Mouse (Mus musculus) kidney, postnatal 0 days (tissue): ENCODE data around the gene Sh3rf3. TPM values are rescaled to one million over a fixed set of nuclear protein-coding genes. Genes with fewer than 3 reads are reported as not detected.

ENCODE experiments used
- ATAC-seq: fragments of 200-750 bp; cut with Nextera tagmentation; replicated peaks from 2 replicates; pipeline ENCODE4 v1.8.0; 2017; ENCODE audit warnings: low read depth, moderate number of reproducible peaks, moderate TSS enrichment, moderate library complexity; ENCODE audit not compliant: low FRiP score
- DNase-seq: peaks from one replicate; pipeline ENCODE4 v3.0.0-alpha.2; 2016; ENCODE audit warnings: low spot score
- H3K27ac ChIP-seq: fragments of 300-500 bp; sonication (generic); 2 replicates; pipeline ENCODE4 v1.5.1; 2014; ENCODE audit warnings: mild to moderate bottlenecking
- H3K27me3 ChIP-seq: fragments of 300-500 bp; sonication (generic); 2 replicates; pipeline ENCODE4 v1.6.1; 2014; ENCODE audit warnings: low read length, mixed read lengths; ENCODE audit not compliant: insufficient read depth
- H3K36me3 ChIP-seq: fragments of 300-500 bp; sonication (generic); 2 replicates; pipeline ENCODE4 v1.6.1; 2014; ENCODE audit warnings: low read length, mixed read lengths; ENCODE audit not compliant: insufficient read depth
- H3K4me1 ChIP-seq: fragments of 300-500 bp; sonication (generic); replicated peaks from 2 replicates; pipeline ENCODE4 v1.6.1; 2014; ENCODE audit warnings: antibody characterized with exemption, low read length, mixed read lengths; ENCODE audit not compliant: insufficient read depth
- H3K4me2 ChIP-seq: fragments of 300-500 bp; sonication (generic); 2 replicates; pipeline ENCODE4 v1.6.1; 2014; ENCODE audit warnings: mild to moderate bottlenecking, low read length, moderate library complexity, mixed read lengths
- H3K4me3 ChIP-seq: fragments of 300-500 bp; sonication (generic); replicated peaks from 2 replicates; pipeline ENCODE4 v1.5.1; 2014; ENCODE audit warnings: low read depth, low read length
- H3K9ac ChIP-seq: fragments of 300-500 bp; sonication (generic); 2 replicates; pipeline ENCODE4 v1.6.1; 2014; ENCODE audit warnings: low read depth, low read length
- H3K9me3 ChIP-seq: fragments of 300-500 bp; sonication (generic); replicated peaks from 2 replicates; pipeline ENCODE4 v1.6.1; 2016; ENCODE audit warnings: low read length, inconsistent platforms, mixed read lengths
- CTCF ChIP-seq: IDR thresholded peaks from 2 replicates; pipeline ENCODE4 v1.5.1; 2016; ENCODE audit warnings: antibody characterized with exemption, low read depth, mild to moderate bottlenecking, moderate library complexity
- WGBS: fragments of 180-500 bp; shearing (Covaris S2); extraction: QIAGEN DNeasy Blood & Tissue Kit; methylation state at CpG from one replicate; pipeline ENCODE4 v1.1.7; 2014; 5-methylcytosine and 5-hydroxymethylcytosine counted together
- polyA plus RNA-seq: library from polyadenylated mRNA; unstranded; fragments of >200 nt; fragmentation: Nextera tagmentation; extraction: Ambion mirVana; gene quantifications from 2 replicates; pipeline ENCODE4 v1.2.1, GENCODE M21; 2015

Gene Sh3rf3
- polyA plus RNA-seq, 1 experiment from 2014 or later = 0.70 TPM

GRCm38 (mm10) chr10:58843100-58843499 is 29.9 kb downstream of the Sh3rf3 start:
- H3K9ac ChIP-seq = no peak overlapping the region
- H3K27me3 ChIP-seq = no peaks in the 10 kb centered on the region
- H3K4me3 ChIP-seq = no peak overlapping the region
- DNase-seq = no peak
- H3K4me1 ChIP-seq = no peaks in the 10 kb centered on the region
- WGBS = 91% methylated on average over 8 of the region's 8 CpGs
- no peak for ATAC-seq
- H3K4me2 ChIP-seq = no peak overlapping the region
- no peak for TF ChIP-seq CTCF
- H3K9me3 ChIP-seq = no peaks in the 10 kb centered on the region
- no peaks in the 10 kb centered on the region for H3K36me3 ChIP-seq
- H3K27ac ChIP-seq = no peak overlapping the region

DNA sequence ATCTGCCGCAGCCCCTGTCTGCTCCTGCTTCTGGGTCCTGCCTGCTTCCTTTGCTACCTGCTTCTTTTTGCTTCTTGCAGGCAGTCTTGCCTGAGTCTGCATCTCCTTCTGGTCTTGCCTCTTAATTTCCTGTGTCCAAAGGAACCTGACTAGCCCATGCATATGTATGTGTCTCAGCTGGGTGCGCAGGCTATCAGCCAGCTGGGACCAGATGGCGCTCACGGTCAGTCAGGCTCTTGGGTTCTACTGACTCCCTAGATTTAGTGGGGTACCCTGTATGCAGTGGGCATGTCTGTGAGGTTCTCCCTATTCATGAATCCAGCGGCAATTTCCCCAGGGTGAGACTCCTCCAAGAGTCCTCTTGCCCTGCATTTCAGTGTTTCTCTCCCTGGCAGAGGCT is 35.0 kb downstream of the Sh3rf3 start:
- Histone ChIP-seq H3K4me2 (no peak overlapping the region), H3K9ac (no peak overlapping the region), H3K27ac (no peak overlapping the region), H3K36me3 (no peaks in the 10 kb centered on the region), H3K27me3 (no peaks in the 10 kb centered on the region), H3K4me1 (no peaks in the 10 kb centered on the region), H3K9me3 (no peaks in the 10 kb centered on the region), H3K4me3 (no peak overlapping the region)
- TF ChIP-seq CTCF = no peak
- no peak for ATAC-seq
- DNase-seq = no peak
- WGBS = 69% methylated on average over 5 of the region's 5 CpGs

DNA sequence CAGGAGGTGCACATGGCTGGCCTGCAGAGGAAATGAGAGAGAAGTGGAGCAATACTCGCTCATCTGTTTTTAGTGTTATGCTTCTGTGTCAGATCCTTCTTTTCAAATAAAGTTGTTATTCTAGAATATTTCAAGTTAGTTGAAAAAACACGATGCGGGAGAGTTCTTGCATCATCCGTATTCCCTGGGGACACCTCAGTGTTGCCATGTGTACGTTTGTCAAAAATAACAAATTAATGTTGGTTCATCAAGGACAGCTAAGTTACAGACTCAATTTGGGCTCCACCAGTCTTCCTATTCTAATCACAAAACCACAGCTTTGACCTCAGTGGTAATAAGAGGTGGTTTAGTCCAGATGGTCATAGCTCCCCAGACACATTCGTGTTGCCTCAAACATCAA is 35.4 kb downstream of the Sh3rf3 start:
- H3K4me3 ChIP-seq = no peak overlapping the region
- no peak for DNase-seq
- H3K4me2 ChIP-seq = no peak overlapping the region
- no peaks in the 10 kb centered on the region for H3K4me1 ChIP-seq
- no peaks in the 10 kb centered on the region for H3K36me3 ChIP-seq
- H3K9ac ChIP-seq = no peak overlapping the region
- 80% methylated on average over 6 of the region's 6 CpGs for WGBS
- H3K27ac ChIP-seq = no peak overlapping the region
- TF ChIP-seq CTCF = no peak
- ATAC-seq = no peak
- H3K9me3 ChIP-seq = no peaks in the 10 kb centered on the region
- H3K27me3 ChIP-seq = no peaks in the 10 kb centered on the region

DNA sequence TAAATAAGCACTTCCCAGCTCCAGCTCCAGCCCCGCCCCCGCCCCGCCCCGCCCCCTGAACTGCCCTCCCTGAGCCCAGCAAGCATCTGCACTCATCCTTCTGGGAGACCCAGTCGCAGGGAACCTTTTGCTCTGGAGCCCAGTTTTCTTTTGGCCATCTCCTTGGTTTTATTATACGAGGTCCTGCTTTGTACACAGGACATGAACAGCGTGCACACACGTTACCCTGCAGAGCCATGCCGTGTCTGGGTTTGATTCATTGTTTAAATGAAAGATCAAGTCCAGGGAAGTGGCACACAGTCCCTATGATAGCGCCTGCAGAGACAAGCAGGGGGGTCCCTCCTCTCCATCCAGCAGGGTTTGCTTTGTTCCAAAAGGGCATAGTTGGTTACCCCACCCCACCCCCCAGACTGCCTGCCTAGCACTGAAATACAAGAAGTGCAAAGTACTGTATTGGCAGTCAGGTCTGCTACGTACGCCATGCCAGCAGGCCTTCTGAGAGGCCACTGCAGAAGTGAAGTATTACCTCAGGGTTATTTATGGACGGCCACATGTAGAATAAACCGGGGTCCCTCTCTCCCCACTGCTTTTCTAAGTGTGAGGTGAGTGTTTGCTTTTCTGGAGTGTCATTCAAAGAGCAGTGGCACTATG is 41.5 kb downstream of the Sh3rf3 start:
- no peak for TF ChIP-seq CTCF
- Histone ChIP-seq H3K4me2 (no peak overlapping the region), H3K27me3 (no peaks in the 10 kb centered on the region), H3K36me3 (no peaks in the 10 kb centered on the region), H3K4me1 (no peaks in the 10 kb centered on the region), H3K9me3 (no peaks in the 10 kb centered on the region), H3K9ac (no peak overlapping the region), H3K27ac (no peak overlapping the region), H3K4me3 (no peak overlapping the region)
- DNase-seq = no peak
- no peak for ATAC-seq
- 14% methylated on average over 14 of the region's 14 CpGs for WGBS

DNA sequence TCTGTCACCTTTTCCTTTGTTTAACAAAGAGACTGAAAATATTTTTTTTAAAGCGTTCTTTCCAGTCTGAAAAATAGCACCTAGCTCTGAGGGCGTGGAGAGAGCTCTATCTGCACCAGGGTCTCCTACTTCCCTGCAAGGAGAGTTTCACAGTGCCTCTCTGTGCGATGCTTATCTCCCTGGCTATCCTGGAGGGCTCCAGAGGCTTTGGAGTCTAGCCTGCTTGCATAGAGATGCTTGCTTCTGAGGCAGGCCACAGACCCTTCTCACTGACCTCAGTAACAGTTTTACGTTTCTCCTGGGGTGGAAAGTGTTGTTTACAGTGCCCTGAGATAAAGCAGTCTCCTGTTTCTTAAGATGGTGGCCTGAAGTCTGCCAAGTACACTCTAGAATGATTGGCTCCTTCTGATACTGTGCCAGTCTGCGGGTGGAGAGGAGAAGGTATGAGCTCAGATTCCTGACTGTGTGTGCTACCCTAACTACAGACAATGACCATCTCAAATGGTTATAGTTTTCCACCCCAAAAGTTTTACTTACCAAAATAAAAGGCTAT is 42.1 kb downstream of the Sh3rf3 start:
- no peaks in the 10 kb centered on the region for H3K9me3 ChIP-seq
- no peaks in the 10 kb centered on the region for H3K4me1 ChIP-seq
- 37% methylated on average over 5 of the region's 5 CpGs for WGBS
- no peak overlapping the region for H3K9ac ChIP-seq
- DNase-seq = no peak
- no peak overlapping the region for H3K4me2 ChIP-seq
- H3K36me3 ChIP-seq = no peaks in the 10 kb centered on the region
- H3K4me3 ChIP-seq = no peak overlapping the region
- H3K27me3 ChIP-seq = no peaks in the 10 kb centered on the region
- H3K27ac ChIP-seq = no peak overlapping the region
- no peak for ATAC-seq
- no peak for TF ChIP-seq CTCF

GRCm38 (mm10) chr10:58855814-58856213 is 42.7 kb downstream of the Sh3rf3 start:
- no peak overlapping the region for H3K9ac ChIP-seq
- no peaks in the 10 kb centered on the region for H3K36me3 ChIP-seq
- TF ChIP-seq CTCF = no peak
- DNase-seq (no peak), ATAC-seq (no peak)
- H3K27me3 ChIP-seq = no peaks in the 10 kb centered on the region
- H3K27ac ChIP-seq = no peak overlapping the region
- no peaks in the 10 kb centered on the region for H3K4me1 ChIP-seq
- no peak overlapping the region for H3K4me3 ChIP-seq
- no peaks in the 10 kb centered on the region for H3K9me3 ChIP-seq
- H3K4me2 ChIP-seq = no peak overlapping the region
- WGBS = 61% methylated on average over 9 of the region's 9 CpGs

- ATAC-seq (no peak), DNase-seq (no peak)
- Histone ChIP-seq H3K4me3 (no peak overlapping the region), H3K27ac (no peak overlapping the region), H3K9ac (no peak overlapping the region), H3K4me1 (no peaks in the 10 kb centered on the region), H3K4me2 (no peak overlapping the region), H3K9me3 (no peaks in the 10 kb centered on the region), H3K27me3 (no peaks in the 10 kb centered on the region), H3K36me3 (no peaks in the 10 kb centered on the region)
- no peak for TF ChIP-seq CTCF
Measured at GRCm38 (mm10) chr10:58856742-58857141, 43.6 kb downstream of the Sh3rf3 start.
